Mouse (Mus musculus): Measurements from ENCODE around the gene Olfr309. TPM values are rescaled to one million over a fixed set of nuclear protein-coding genes. Genes with fewer than 3 reads are reported as not detected.
"Not testable (repeated sequence)": the region's sequence is repeated elsewhere in the genome, so short reads cannot be mapped to it uniquely, and the experiment has no call there.

Olfr309 gene
- total RNA-seq (2014; fragmentation: Nextera tagmentation), result not detected in 2 replicates
- total RNA-seq (2017), result not detected in 2 replicates

- ATAC-seq (replicated peaks; ENCODE audit: low FRiP score, low TSS enrichment, poor library complexity, severe bottlenecking), result no peak
Measured at GRCm38 (mm10) chr7:86313608-86314007, at the start of gene Olfr309. Gene Olfr309 (minus strand): TSS chr7:86313708.

DNA sequence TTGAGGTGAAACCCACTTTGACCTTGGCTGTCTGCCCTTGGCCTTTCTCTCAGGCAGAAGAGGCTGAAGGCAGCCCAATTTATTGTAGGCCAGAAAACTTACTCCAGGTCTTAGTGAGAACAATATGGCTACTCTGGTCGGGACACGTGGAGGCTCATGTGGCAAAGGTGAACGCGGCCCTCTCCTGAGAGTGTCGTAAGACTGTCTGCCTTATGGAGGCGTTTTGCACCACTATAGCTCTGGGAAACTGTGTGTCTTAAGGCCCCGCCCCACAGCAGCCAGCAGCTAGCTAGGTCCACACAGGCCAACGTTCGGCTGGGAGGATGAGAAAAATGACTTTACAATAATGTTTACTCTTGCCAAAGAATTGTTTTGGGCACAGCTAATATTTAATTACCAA is 32.8 kb upstream of the Olfr309 start:
- ATAC-seq (replicated peaks; ENCODE audit: low FRiP score, low TSS enrichment, poor library complexity, severe bottlenecking), result not testable (repeated sequence)

GRCm38 (mm10) chr7:86344253-86344652 is 30.7 kb upstream of the Olfr309 start:
- no peak for ATAC-seq (replicated peaks; ENCODE audit: low FRiP score, low TSS enrichment, poor library complexity, severe bottlenecking)

DNA sequence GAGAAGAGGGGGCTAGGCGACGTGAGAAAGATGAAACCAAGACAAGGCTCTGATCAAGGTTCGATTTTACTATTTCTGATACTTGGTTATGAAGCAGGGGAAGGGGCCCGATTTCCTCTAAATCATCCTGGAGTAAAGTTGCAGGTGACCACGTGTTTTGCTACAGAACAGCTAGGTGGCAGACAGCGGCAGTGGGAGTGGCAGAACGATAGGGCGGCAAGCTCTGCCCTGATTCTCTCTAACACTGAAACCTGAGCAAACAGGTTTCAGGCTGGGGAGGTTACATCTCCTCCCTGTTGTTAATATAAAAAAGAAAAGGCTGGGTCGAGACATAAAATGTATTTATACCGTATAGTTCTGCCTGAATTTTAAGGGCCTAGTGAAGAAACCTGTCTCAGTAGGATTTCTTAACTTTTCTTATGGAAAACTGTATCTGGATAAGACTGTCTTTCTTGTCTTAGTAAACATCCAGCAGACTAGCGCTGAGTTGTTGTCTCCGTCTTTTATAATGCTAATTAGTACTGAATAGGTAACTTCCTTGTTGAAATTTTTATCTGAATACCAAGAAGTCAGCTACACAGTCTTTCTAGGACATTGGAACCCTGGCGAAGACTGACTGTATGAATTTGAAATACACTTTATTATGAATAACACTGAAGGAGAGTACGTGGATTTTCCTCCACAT is 29.5 kb upstream of the Olfr309 start:
- no peak for ATAC-seq (replicated peaks; ENCODE audit: low FRiP score, low TSS enrichment, poor library complexity, severe bottlenecking)

DNA sequence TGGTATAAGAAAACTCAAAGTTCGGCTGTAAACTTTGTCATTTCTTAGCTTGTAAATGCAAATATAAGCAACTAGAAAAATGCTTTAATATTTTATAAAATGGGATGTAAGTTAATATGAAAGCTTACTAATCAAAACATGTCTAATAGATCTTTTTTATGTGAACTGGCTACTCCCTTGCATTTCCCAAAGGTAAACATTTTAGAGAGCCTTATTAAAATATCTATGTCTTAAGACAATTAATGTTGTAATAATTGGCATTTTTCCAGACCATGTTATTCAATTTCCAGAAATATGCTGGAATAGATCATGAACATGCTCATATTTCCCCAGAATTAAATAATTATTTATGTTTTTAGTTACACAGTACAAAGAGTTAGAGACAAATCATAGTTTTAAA is 24.0 kb upstream of the Olfr309 start, which contains the start of gene Olfr307:
Olfr307 (minus strand) TSS at position 101 of the 400 bp plus-strand sequence.
- ATAC-seq (replicated peaks; ENCODE audit: low FRiP score, low TSS enrichment, poor library complexity, severe bottlenecking), result no peak

DNA sequence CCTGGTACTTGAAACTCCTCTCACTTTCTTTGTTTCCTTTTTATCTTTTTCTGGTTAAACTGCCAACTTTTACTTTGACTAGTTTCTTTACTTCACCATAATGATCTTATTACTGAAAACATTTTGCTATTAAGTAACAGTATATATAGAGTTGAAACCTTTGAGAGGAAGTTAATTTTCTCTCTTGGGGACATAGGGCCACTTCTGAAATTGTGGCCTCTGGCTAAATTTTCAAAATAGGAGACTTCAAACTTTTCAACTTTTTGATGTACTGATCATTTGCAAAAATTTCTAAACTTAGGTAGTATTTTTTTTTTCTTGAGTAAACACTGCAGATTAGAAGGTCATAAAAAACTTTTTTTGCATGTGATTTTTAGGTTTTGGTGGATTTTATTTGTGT is 12.0 kb upstream of the Olfr309 start, which contains the start of gene Olfr308:
Olfr308 (minus strand) TSS at position 101 of the 400 bp plus-strand sequence.
- ATAC-seq (replicated peaks; ENCODE audit: low FRiP score, low TSS enrichment, poor library complexity, severe bottlenecking), result no peak

- no peak for ATAC-seq (replicated peaks; ENCODE audit: low FRiP score, low TSS enrichment, poor library complexity, severe bottlenecking)
Measured at GRCm38 (mm10) chr7:86321323-86321722, 7.8 kb upstream of the Olfr309 start.

- no peak for ATAC-seq (replicated peaks; ENCODE audit: low FRiP score, low TSS enrichment, poor library complexity, severe bottlenecking)
Measured at GRCm38 (mm10) chr7:86277072-86277471, 36.4 kb downstream of the Olfr309 start, which contains the start of gene Olfr310. Gene Olfr310 (minus strand): TSS chr7:86277172.

Other genes starting within 250 kb of the Olfr309 start
- not detected in 2 replicates for gene Vmn2r75, start 141.9 kb downstream of the Olfr309 start, total RNA-seq (2014; fragmentation: Nextera tagmentation)
- gene Vmn2r75, start 141.9 kb downstream of the Olfr309 start, total RNA-seq (2017), result not detected in 2 replicates
- not detected in 2 replicates for gene Vmn2r76, start 67.4 kb downstream of the Olfr309 start, total RNA-seq (2014; fragmentation: Nextera tagmentation)
- not detected in 2 replicates for gene Vmn2r76, start 67.4 kb downstream of the Olfr309 start, total RNA-seq (2017)
- not detected in 2 replicates for gene Olfr310, start 36.5 kb downstream of the Olfr309 start, total RNA-seq (2014; fragmentation: Nextera tagmentation)
- not detected in 2 replicates for gene Olfr310, start 36.5 kb downstream of the Olfr309 start, total RNA-seq (2017)
- gene Olfr308, start 11.9 kb upstream of the Olfr309 start, total RNA-seq (2014; fragmentation: Nextera tagmentation), result not detected in 2 replicates
- gene Olfr308, start 11.9 kb upstream of the Olfr309 start, total RNA-seq (2017), result not detected in 2 replicates
- not detected in 2 replicates for gene Olfr307, start 23.9 kb upstream of the Olfr309 start, total RNA-seq (2014; fragmentation: Nextera tagmentation)
- gene Olfr307, start 23.9 kb upstream of the Olfr309 start, total RNA-seq (2017), result not detected in 2 replicates
- not detected in 2 replicates for gene Olfr305, start 53.2 kb upstream of the Olfr309 start, total RNA-seq (2014; fragmentation: Nextera tagmentation)
- not detected in 2 replicates for gene Olfr305, start 53.2 kb upstream of the Olfr309 start, total RNA-seq (2017)
- not detected in 2 replicates for gene Olfr304, start 73.0 kb upstream of the Olfr309 start, total RNA-seq (2014; fragmentation: Nextera tagmentation)
- not detected in 2 replicates for gene Olfr304, start 73.0 kb upstream of the Olfr309 start, total RNA-seq (2017)
- gene Olfr303, start 84.1 kb upstream of the Olfr309 start, total RNA-seq (2014; fragmentation: Nextera tagmentation), result not detected in 2 replicates
- gene Olfr303, start 84.1 kb upstream of the Olfr309 start, total RNA-seq (2017), result not detected in 2 replicates
- not detected in 2 replicates for gene Olfr301, start 90.1 kb upstream of the Olfr309 start, total RNA-seq (2014; fragmentation: Nextera tagmentation)
- not detected in 2 replicates for gene Olfr301, start 90.1 kb upstream of the Olfr309 start, total RNA-seq (2017)
- gene Olfr299, start 146.2 kb upstream of the Olfr309 start, total RNA-seq (2014; fragmentation: Nextera tagmentation), result not detected in 2 replicates
- not detected in 2 replicates for gene Olfr299, start 146.2 kb upstream of the Olfr309 start, total RNA-seq (2017)
- gene Olfr298, start 178.8 kb upstream of the Olfr309 start, total RNA-seq (2014; fragmentation: Nextera tagmentation), result not detected in 2 replicates
- not detected in 2 replicates for gene Olfr298, start 178.8 kb upstream of the Olfr309 start, total RNA-seq (2017)
- gene Olfr297, start 206.3 kb upstream of the Olfr309 start, total RNA-seq (2014; fragmentation: Nextera tagmentation), result not detected in 2 replicates
- not detected in 2 replicates for gene Olfr297, start 206.3 kb upstream of the Olfr309 start, total RNA-seq (2017)

Measured in megakaryocyte-erythroid progenitor cell, adult 5-6 weeks (primary cell).